Mouse (Mus musculus) midbrain, postnatal 0 days (tissue): ENCODE measurements at regions not wholly inside any gene's neighbourhood (a gene's known extent, or its start where the extent isn't known, plus 50 kb on each side); places are given as distances from the start of the nearest gene placed in this dataset.

Source experiments
- ATAC-seq: fragments of 200-750 bp; cut with Nextera tagmentation; 2 replicates; pipeline ENCODE4 v1.8.0; 2017; ENCODE audit warnings: moderate number of reproducible peaks, mild to moderate bottlenecking, moderate TSS enrichment, moderate library complexity; ENCODE audit not compliant: low FRiP score
- DNase-seq: peaks from one replicate; pipeline ENCODE4 v3.0.0-alpha.2; 2015; ENCODE audit warnings: low spot score
- H3K27ac ChIP-seq: fragments of 300-500 bp; sonication (generic); 2 replicates; pipeline ENCODE4 v1.5.1; 2014; ENCODE audit warnings: low read depth, mild to moderate bottlenecking, low read length, mixed read lengths
- H3K27me3 ChIP-seq: fragments of 300-500 bp; sonication (generic); 2 replicates; pipeline ENCODE4 v1.6.1; 2014; ENCODE audit warnings: low read length, control low read depth, mixed read lengths; ENCODE audit not compliant: insufficient read depth
- H3K36me3 ChIP-seq: fragments of 300-500 bp; sonication (generic); 2 replicates; pipeline ENCODE4 v1.6.1; 2014; ENCODE audit warnings: low read length, control low read depth, mixed read lengths; ENCODE audit not compliant: insufficient read depth
- H3K4me1 ChIP-seq: fragments of 300-500 bp; sonication (generic); 2 replicates; pipeline ENCODE4 v1.6.1; 2014; ENCODE audit warnings: mild to moderate bottlenecking, control low read depth, antibody characterized with exemption, low read length, mixed read lengths; ENCODE audit not compliant: insufficient read depth
- H3K4me2 ChIP-seq: fragments of 300-500 bp; sonication (generic); 2 replicates; pipeline ENCODE4 v1.6.1; 2014; ENCODE audit warnings: low read depth, mild to moderate bottlenecking, low read length, mixed read lengths; ENCODE audit not compliant: poor library complexity, severe bottlenecking
- H3K4me3 ChIP-seq: fragments of 300-500 bp; sonication (generic); 2 replicates; pipeline ENCODE4 v1.5.1; 2014; ENCODE audit warnings: low read depth, mild to moderate bottlenecking, low read length, moderate library complexity
- H3K9ac ChIP-seq: fragments of 300-500 bp; sonication (generic); replicated peaks from 2 replicates; pipeline ENCODE4 v1.6.1; 2014; ENCODE audit warnings: mild to moderate bottlenecking, low read length, moderate library complexity, mixed read lengths; ENCODE audit not compliant: poor library complexity, severe bottlenecking
- H3K9me3 ChIP-seq: fragments of 300-500 bp; sonication (generic); 2 replicates; pipeline ENCODE4 v1.6.1; 2016; ENCODE audit warnings: low read length, control low read depth
- CTCF ChIP-seq: IDR thresholded peaks from 2 replicates; pipeline ENCODE4 v1.5.1; 2016; ENCODE audit warnings: antibody characterized with exemption, mild to moderate bottlenecking
- WGBS: fragments of 180-500 bp; shearing (Covaris S2); extraction: QIAGEN DNeasy Blood & Tissue Kit; methylation state at CpG from one replicate; pipeline ENCODE4 v1.1.7; 2014; 5-methylcytosine and 5-hydroxymethylcytosine counted together

DNA sequence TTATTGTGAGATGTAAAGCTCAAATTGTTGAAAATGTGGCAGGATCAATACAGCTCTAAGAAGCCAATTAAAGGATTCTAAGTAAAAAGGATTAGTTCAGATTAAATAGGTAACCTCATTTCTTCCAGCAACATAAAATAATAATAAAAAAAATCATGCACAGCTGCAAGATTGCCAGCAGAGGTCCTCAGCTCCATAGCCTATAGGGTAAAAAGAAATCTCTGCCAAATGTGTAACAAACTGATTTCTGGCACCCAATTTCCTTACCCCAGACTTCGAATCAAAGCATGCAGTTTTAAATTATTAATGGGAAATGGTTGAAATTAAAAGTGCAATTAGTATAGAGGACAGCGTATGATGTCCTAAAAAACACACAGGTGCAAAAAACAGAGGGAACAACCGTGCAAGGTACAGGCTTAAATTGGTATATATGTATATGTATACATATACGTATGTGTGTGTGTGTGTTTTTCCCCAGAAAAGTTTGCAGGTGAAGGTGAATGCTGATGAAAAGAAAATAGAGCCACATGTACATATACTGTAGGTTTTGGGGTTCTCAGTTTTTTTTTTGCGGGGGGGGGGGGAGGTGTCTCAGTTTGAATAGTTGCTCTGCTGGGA is 87.2 kb upstream of the Pdcd1 start:
- Histone ChIP-seq H3K9ac (no peak overlapping the region), H3K27me3 (no peaks in the 10 kb centered on the region), H3K27ac (no peak overlapping the region), H3K4me3 (no peak overlapping the region), H3K9me3 (no peaks in the 10 kb centered on the region), H3K4me2 (no peak overlapping the region), H3K4me1 (no peaks in the 10 kb centered on the region), H3K36me3 (no peaks in the 10 kb centered on the region)
- TF ChIP-seq CTCF, result peak; percentile 85
- peak; percentile 77 for DNase-seq
- ATAC-seq, result no peak
- WGBS, result 63% methylated on average over 5 of the region's 5 CpGs

DNA sequence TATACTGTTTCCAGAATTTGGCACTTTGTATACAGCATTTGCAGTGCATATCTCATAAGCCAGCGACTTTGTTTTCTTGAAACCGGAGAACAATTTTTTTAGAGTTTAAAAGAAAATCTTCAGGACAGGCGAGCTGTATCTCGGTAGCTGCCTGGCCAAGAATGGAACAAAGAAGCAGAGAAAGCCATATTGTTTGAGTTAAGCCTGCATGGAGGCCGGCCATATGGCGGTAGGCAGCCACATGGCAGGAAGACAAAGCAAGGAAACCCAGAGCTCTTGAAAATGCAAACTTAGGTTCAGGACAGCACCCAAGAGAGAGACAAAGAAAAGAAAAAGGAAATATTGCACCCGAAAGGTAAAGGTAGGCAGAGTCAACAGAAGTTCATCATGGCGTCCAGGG is 84.4 kb upstream of the Pdcd1 start:
- H3K27me3 ChIP-seq, result no peaks in the 10 kb centered on the region
- ATAC-seq, result no peak
- no peak overlapping the region for H3K27ac ChIP-seq
- H3K36me3 ChIP-seq, result no peaks in the 10 kb centered on the region
- no peak for DNase-seq
- H3K4me3 ChIP-seq, result no peak overlapping the region
- no peak overlapping the region for H3K9ac ChIP-seq
- H3K4me1 ChIP-seq, result no peaks in the 10 kb centered on the region
- H3K4me2 ChIP-seq, result no peak overlapping the region
- no peaks in the 10 kb centered on the region for H3K9me3 ChIP-seq
- 80% methylated on average over 8 of the region's 8 CpGs for WGBS
- no peak for TF ChIP-seq CTCF
